ENCODE assay signal across 13 mouse cellular contexts in the genomic region with DNA sequence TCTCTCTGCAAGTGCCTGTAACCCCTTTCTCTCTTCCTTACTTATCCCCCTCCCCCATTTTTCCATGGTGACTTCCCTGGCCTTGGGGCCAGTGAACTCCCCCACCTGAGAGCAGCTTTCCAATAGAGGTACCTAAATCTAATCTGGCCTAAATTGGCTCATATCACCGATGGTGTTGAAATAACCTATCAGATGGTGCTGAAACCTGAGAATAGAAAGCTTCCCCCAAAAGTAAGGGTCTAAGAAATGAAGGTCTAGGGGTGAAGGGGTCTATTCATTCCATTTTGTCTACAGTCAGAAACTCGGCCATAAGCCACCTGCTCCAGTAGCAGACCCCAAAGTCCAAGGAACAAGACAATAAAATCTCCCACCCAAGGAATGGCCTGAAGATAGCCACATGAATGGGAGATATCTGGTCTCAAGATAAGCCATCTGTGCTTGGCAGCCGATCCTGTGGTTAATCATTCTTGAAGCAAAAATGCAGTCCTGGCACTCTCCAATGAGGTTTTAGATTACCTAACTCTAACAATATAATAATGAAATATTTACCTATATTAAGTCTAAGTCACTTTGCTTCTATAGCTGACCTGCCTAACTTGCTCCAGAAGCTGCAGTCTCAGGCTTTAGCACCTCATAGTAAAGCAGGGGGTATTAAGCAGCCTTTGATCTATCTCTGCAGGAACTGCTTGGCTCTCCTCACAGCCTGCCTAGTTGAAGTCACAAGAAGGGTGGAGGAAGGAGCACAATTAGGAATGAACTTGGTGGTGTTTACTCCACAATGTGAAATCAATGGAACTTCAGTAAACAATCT. TPM values are rescaled to one million over a fixed set of nuclear protein-coding genes. Genes with fewer than 3 reads are reported as not detected.
DNase-seq lines count a peak whose midpoint lies in the region; ATAC-seq and TF ChIP-seq lines count a peak whose summit lies in the region.
"Had no signal": no experiment of that assay in that cellular context is flagged by ENCODE, and none has a peak within 500 bp of the region (broad histone marks: within the 10 kb centered on the region; RNA-seq: fewer than 3 reads in every experiment).

No protein-coding gene starts in this region.

- no peak overlapping the region for H3K4me2 ChIP-seq in lung, embryonic 15.5 days
- no peak overlapping the region for H3K4me2 ChIP-seq in intestine, postnatal 0 days (replicated peaks; ENCODE audit: low read depth)
- H3K4me2 ChIP-seq in midbrain, embryonic 14.5 days (ENCODE audit: low read length), result no peak overlapping the region

- H3K27ac ChIP-seq in lung, embryonic 15.5 days, result peak overlapping the region; percentile 61
- H3K27ac ChIP-seq in intestine, postnatal 0 days (ENCODE audit: low read depth, low read length), result no peak overlapping the region
- H3K27ac ChIP-seq in midbrain, embryonic 14.5 days (replicated peaks; ENCODE audit: low read depth, low read length), result 0 out of 2 replicates have a peak overlapping the region, but pooled peaks have one; percentile 10

- no peak overlapping the region for H3K4me3 ChIP-seq in lung, embryonic 15.5 days
- H3K4me3 ChIP-seq in intestine, postnatal 0 days (ENCODE audit: low read depth, low read length), result no peak overlapping the region
- no peak overlapping the region for H3K4me3 ChIP-seq in midbrain, embryonic 14.5 days (replicated peaks; ENCODE audit: low read depth, low read length)

- H3K27me3 ChIP-seq in lung, embryonic 15.5 days, result no peaks in the 10 kb centered on the region
- H3K27me3 ChIP-seq in intestine, postnatal 0 days (replicated peaks; ENCODE audit: control insufficient read depth, insufficient read depth, low read length), result no peaks in the 10 kb centered on the region
- H3K27me3 ChIP-seq in midbrain, embryonic 14.5 days (ENCODE audit: control insufficient read depth, insufficient read depth, low read length), result no peaks in the 10 kb centered on the region

- peaks cover 18% of the 10 kb centered on the region for H3K4me1 ChIP-seq in lung, embryonic 15.5 days
- H3K4me1 ChIP-seq in intestine, postnatal 0 days (replicated peaks; ENCODE audit: control insufficient read depth, insufficient read depth, low read length), result no peaks in the 10 kb centered on the region
- no peaks in the 10 kb centered on the region for H3K4me1 ChIP-seq in midbrain, embryonic 14.5 days (ENCODE audit: control insufficient read depth, insufficient read depth, low read length)

- intact Hi-C loops in heart, postnatal 14 days (cut with DNase I), result no loop called here
- intact Hi-C loops in gastrocnemius, postnatal 14 days (cut with DNase I; ENCODE audit: low total_unique reads), result no loop called here

- 33% methylated on average over 3 of the region's 3 CpGs for WGBS in lung, embryonic 15.5 days
- 23% methylated on average over 3 of the region's 3 CpGs for WGBS in intestine, postnatal 0 days
- 86% methylated on average over 3 of the region's 3 CpGs for WGBS in midbrain, embryonic 14.5 days

- H3K9me3 ChIP-seq in lung, embryonic 15.5 days, result no peaks in the 10 kb centered on the region
- no peaks in the 10 kb centered on the region for H3K9me3 ChIP-seq in intestine, postnatal 0 days (ENCODE audit: control insufficient read depth)
- H3K9me3 ChIP-seq in midbrain, embryonic 14.5 days (ENCODE audit: control insufficient read depth, low read length), result no peaks in the 10 kb centered on the region

- DNase-seq in heart, adult 11 months, result peak; percentile 85
- no peak for DNase-seq in heart, postnatal 14 days
- DNase-seq in lung, postnatal 10 days, result no peak
- DNase-seq in midbrain, embryonic 14.5 days, result no peak
- no peak for DNase-seq in thymus, postnatal 14 days
- no peak for DNase-seq in gastrocnemius, postnatal 14 days

- H3K36me3 ChIP-seq in lung, embryonic 15.5 days, result peaks cover 8% of the 10 kb centered on the region; the same call in 1 of the 2 replicates
- H3K36me3 ChIP-seq in intestine, postnatal 0 days (ENCODE audit: control insufficient read depth, insufficient read depth), result peaks cover 7% of the 10 kb centered on the region; the same call in 1 of the 2 replicates
- H3K36me3 ChIP-seq in midbrain, embryonic 14.5 days (ENCODE audit: control insufficient read depth, insufficient read depth, low read length), result peaks cover 38% of the 10 kb centered on the region

- ATAC-seq in lung, embryonic 15.5 days (ENCODE audit: borderline replicate concordance, extremely low read depth, low FRiP score, low TSS enrichment), result no peak
- peak; percentile 44; the same call in 1 of the 2 replicates for ATAC-seq in intestine, postnatal 0 days
- ATAC-seq in midbrain, embryonic 14.5 days (ENCODE audit: low FRiP score, low TSS enrichment), result no peak

- no peak for TF ChIP-seq CTCF in intestine, postnatal 0 days (IDR thresholded peaks at IDR 0.05; ENCODE audit: low read depth)

- no peak overlapping the region for H3K9ac ChIP-seq in lung, embryonic 15.5 days
- no peak overlapping the region for H3K9ac ChIP-seq in intestine, postnatal 0 days (ENCODE audit: low read depth, low read length)
- H3K9ac ChIP-seq in midbrain, embryonic 14.5 days (replicated peaks; ENCODE audit: low read length), result no peak overlapping the region

RNA-seq across cellular contexts. Expression of gene Etfbkmt, which starts 15.6 kb away (rescaled TPM):
- 10 to 100 TPM; 31.2 to 31.9 TPM for total RNA-seq in heart, postnatal 14 days (2021)
- polyA plus RNA-seq in lung, embryonic 15.5 days (2015; fragmentation: Nextera tagmentation; extraction: Ambion mirVana), result 14.6 and 16.2 TPM in 2 replicates
- polyA plus RNA-seq in intestine, postnatal 0 days (2015; fragmentation: Nextera tagmentation; extraction: Ambion mirVana), result 8.3 and 11.6 TPM in 2 replicates
- polyA plus RNA-seq in midbrain, embryonic 14.5 days (2014; fragmentation: Nextera tagmentation; extraction: Ambion mirVana), result 6.0 TPM in 2 replicates
- 10 to 100 TPM in 1 of 2 experiments, 1 to 10 TPM in 1; 7.6 to 15.0 TPM for total RNA-seq in gastrocnemius, postnatal 14 days (2021)

RNA-seq across cellular contexts. Expression of gene Gm10203, which starts 25.3 kb away (rescaled TPM):
- not detected for total RNA-seq in heart, postnatal 14 days (2021)
- not detected in 2 replicates for polyA plus RNA-seq in lung, embryonic 15.5 days (2015; fragmentation: Nextera tagmentation; extraction: Ambion mirVana)
- polyA plus RNA-seq in intestine, postnatal 0 days (2015; fragmentation: Nextera tagmentation; extraction: Ambion mirVana), result not detected in 2 replicates
- polyA plus RNA-seq in midbrain, embryonic 14.5 days (2014; fragmentation: Nextera tagmentation; extraction: Ambion mirVana), result not detected in 2 replicates
- not detected for total RNA-seq in gastrocnemius, postnatal 14 days (2021)
- total RNA-seq: hematopoietic stem cell, adult 5-6 weeks; left cerebral cortex, adult 18-20 months had no signal
- polyA plus RNA-seq: embryonic facial prominence, embryonic 11.5 days; lung, embryonic 16.5 days; neural tube, embryonic 11.5 days had no signal

RNA-seq across cellular contexts. Expression of gene Amn1, which starts 33.3 kb away (rescaled TPM):
- total RNA-seq in heart, postnatal 14 days (2021), result 10 to 100 TPM; 19.5 to 21.7 TPM
- 28.2 TPM in 2 replicates for polyA plus RNA-seq in lung, embryonic 15.5 days (2015; fragmentation: Nextera tagmentation; extraction: Ambion mirVana)
- 17.4 and 20.5 TPM in 2 replicates for polyA plus RNA-seq in intestine, postnatal 0 days (2015; fragmentation: Nextera tagmentation; extraction: Ambion mirVana)
- polyA plus RNA-seq in midbrain, embryonic 14.5 days (2014; fragmentation: Nextera tagmentation; extraction: Ambion mirVana), result 115 and 126 TPM in 2 replicates
- total RNA-seq in gastrocnemius, postnatal 14 days (2021), result 10 to 100 TPM; 10.0 to 12.5 TPM

RNA-seq across cellular contexts. Expression of gene Dennd5b, which starts 53.8 kb away (rescaled TPM):
- 10 to 100 TPM; 20.5 to 23.3 TPM for total RNA-seq in heart, postnatal 14 days (2021)
- polyA plus RNA-seq in lung, embryonic 15.5 days (2015; fragmentation: Nextera tagmentation; extraction: Ambion mirVana), result 5.5 and 5.8 TPM in 2 replicates
- 9.6 and 12.7 TPM in 2 replicates for polyA plus RNA-seq in intestine, postnatal 0 days (2015; fragmentation: Nextera tagmentation; extraction: Ambion mirVana)
- 24.3 and 24.8 TPM in 2 replicates for polyA plus RNA-seq in midbrain, embryonic 14.5 days (2014; fragmentation: Nextera tagmentation; extraction: Ambion mirVana)
- total RNA-seq in gastrocnemius, postnatal 14 days (2021), result 1 to 10 TPM; 6.0 to 7.4 TPM
